Comparison of ENCODE assay signal across 1 mouse cellular context in genomic region chr17:50025173-50025626, GRCm38 (mm10).
TF ChIP-seq lines count a peak whose summit lies in the region.

No protein-coding gene starts in this region.

TF ChIP-seq in CH12.LX, 34 proteins besides CTCF, POLR2A, EP300 and RAD21 (continued from another document):
- TF ChIP-seq JUND (conservative IDR thresholded peaks at IDR 0.05; ENCODE audit: low read depth, low read length) (peak; percentile 44; the same call in 1 of the 2 replicates), PAX5 (IDR thresholded peaks at IDR 0.05; ENCODE audit: low read length) (no peak), NELFE (IDR thresholded peaks at IDR 0.05; ENCODE audit: low read depth, low read length) (no peak)
